Mouse (Mus musculus): ENCODE measurements around the gene Tspyl4. TPM values are rescaled to one million over a fixed set of nuclear protein-coding genes. Genes with fewer than 3 reads are reported as not detected.

Tspyl4 gene
- polyA plus RNA-seq, 1 experiment from 2014 or later = 31.0 TPM

DNA sequence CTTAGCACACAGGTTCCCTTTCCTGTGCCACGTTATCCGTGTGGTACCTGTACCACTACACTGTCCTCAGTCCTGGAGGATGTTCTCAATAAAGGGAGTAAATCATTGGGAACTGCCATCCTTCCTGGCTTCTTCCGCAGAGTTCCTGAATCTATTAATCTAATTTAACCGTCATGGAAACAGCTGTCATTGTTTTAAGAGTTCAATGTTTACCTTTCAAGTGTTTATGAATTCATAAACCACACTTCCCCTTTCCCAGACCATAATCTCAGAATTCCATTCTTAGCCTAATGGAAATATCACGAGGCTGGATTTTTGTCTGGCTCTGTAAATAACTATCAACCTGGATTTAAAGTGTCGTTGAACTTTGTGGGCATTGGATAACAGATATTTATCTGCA is 43.8 kb downstream of the Tspyl4 start:
- Histone ChIP-seq H3K27me3 (ENCODE audit: control insufficient read depth, insufficient read depth, low read length) (no peaks in the 10 kb centered on the region), H3K9ac (ENCODE audit: low read depth, low read length) (no peak overlapping the region), H3K4me3 (ENCODE audit: low read depth, low read length) (no peak overlapping the region), H3K4me2 (replicated peaks; ENCODE audit: low read depth, low read length) (no peak overlapping the region), H3K9me3 (ENCODE audit: control insufficient read depth, low read length) (no peaks in the 10 kb centered on the region), H3K36me3 (ENCODE audit: control insufficient read depth, insufficient read depth, low read length) (no peaks in the 10 kb centered on the region), H3K27ac (ENCODE audit: low read depth, low read length) (no peak overlapping the region), H3K4me1 (replicated peaks; ENCODE audit: control insufficient read depth, insufficient read depth, low read length) (no peaks in the 10 kb centered on the region)
- no peak for ATAC-seq (ENCODE audit: low FRiP score)
- WGBS = 87% methylated on average over 6 of the region's 6 CpGs
- no peak for DNase-seq (ENCODE audit: low spot score)

DNA sequence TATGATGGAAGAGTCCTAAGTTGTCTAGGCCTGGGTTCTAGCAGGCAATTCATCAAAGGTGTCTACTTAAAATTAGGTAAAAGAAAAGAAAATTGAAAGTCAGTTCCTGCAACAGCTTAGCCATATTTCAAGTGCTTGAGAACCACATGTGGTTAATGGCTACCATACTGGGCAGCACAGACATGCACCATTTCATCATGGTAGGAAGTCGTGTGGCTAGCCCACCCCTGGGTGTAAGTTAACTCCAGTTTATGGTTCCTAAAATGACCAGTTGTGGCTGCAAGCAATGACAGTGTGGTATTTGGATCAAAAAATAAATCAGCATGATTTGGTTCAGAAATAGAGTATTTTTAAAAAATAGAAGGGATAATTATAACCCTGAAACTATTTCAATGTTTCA is 44.6 kb downstream of the Tspyl4 start:
- Histone ChIP-seq H3K27ac (ENCODE audit: low read depth, low read length) (no peak overlapping the region), H3K9ac (ENCODE audit: low read depth, low read length) (no peak overlapping the region), H3K27me3 (ENCODE audit: control insufficient read depth, insufficient read depth, low read length) (no peaks in the 10 kb centered on the region), H3K4me1 (replicated peaks; ENCODE audit: control insufficient read depth, insufficient read depth, low read length) (no peaks in the 10 kb centered on the region), H3K36me3 (ENCODE audit: control insufficient read depth, insufficient read depth, low read length) (no peaks in the 10 kb centered on the region), H3K9me3 (ENCODE audit: control insufficient read depth, low read length) (no peaks in the 10 kb centered on the region), H3K4me3 (ENCODE audit: low read depth, low read length) (no peak overlapping the region), H3K4me2 (replicated peaks; ENCODE audit: low read depth, low read length) (no peak overlapping the region)
- ATAC-seq (ENCODE audit: low FRiP score) (no peak), DNase-seq (ENCODE audit: low spot score) (no peak)
- 83% methylated on average over 1 of the region's 1 CpGs for WGBS

Other genes with a start within 250 kb of the Tspyl4 start
- gene Calhm5, start 200.9 kb upstream of the Tspyl4 start, polyA plus RNA-seq (2014; fragmentation: Nextera tagmentation; extraction: Ambion mirVana) = 0.03 and 0.15 TPM in 2 replicates
- gene Calhm6, start 169.5 kb upstream of the Tspyl4 start, polyA plus RNA-seq (2014; fragmentation: Nextera tagmentation; extraction: Ambion mirVana) = 0.40 and 0.42 TPM in 2 replicates
- gene Dse, start 89.7 kb upstream of the Tspyl4 start, polyA plus RNA-seq (2014; fragmentation: Nextera tagmentation; extraction: Ambion mirVana) = 22.2 and 25.6 TPM in 2 replicates
- 80.5 and 82.8 TPM in 2 replicates for gene Tspyl1, start 15.3 kb upstream of the Tspyl4 start, polyA plus RNA-seq (2014; fragmentation: Nextera tagmentation; extraction: Ambion mirVana)
- gene Col10a1, start 92.5 kb downstream of the Tspyl4 start, polyA plus RNA-seq (2014; fragmentation: Nextera tagmentation; extraction: Ambion mirVana) = 0.14 and 0.15 TPM in 2 replicates
- gene Nt5dc1, start 121.1 kb downstream of the Tspyl4 start, polyA plus RNA-seq (2014; fragmentation: Nextera tagmentation; extraction: Ambion mirVana) = 5.8 and 6.1 TPM in 2 replicates
- gene Frk, start 186.0 kb downstream of the Tspyl4 start, polyA plus RNA-seq (2014; fragmentation: Nextera tagmentation; extraction: Ambion mirVana) = 2.6 and 2.9 TPM in 2 replicates